Mouse (Mus musculus): ENCODE data around the gene Trp53bp2.

Trp53bp2 gene

DNA sequence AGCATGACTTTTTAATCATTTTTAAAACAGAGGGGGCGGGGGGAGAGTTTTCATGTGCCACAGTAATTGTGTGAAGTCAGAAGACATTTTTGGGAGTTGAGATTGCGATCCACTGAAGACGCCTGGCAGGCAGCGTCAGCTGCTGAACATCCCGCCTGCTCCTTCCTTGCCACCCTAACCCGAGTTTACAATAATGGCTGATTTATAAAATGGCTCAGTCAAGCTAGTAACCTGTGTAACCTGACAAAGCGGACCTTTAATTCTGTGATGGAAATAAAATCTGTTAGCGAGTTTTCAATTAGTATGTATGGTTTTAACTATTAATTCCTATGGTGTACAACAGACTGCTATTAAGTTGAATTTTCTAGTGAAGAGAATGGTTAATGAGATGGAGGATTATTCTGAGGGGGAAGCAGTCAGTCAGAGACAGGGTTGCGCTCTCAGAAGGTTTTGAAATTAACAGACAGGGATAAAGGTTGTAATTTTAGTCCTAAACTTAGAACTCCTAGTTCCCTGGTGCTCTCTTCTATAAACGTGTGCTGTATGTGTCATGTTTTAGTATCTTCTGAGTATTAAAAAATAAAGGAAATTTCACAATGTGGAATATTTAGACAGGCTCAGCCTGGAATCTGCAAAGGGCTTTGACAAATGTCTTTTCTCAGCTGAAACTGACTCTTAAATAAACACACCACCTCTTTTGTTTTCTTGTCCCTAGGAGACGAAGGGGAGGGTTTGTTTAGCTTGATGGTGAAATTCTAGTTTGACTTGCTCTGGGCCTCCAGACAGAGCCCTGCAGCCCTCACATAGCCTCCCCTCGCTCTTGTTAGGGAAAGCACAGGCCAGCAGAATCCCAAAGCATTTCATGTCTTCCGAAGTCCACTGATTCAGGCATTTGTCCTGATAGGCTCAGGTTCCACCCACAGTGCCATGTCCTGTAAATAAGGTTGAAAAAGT, 51.6 kb downstream of the Trp53bp2 start:
- no peak for DNase-seq (ENCODE audit: low spot score)

DNA sequence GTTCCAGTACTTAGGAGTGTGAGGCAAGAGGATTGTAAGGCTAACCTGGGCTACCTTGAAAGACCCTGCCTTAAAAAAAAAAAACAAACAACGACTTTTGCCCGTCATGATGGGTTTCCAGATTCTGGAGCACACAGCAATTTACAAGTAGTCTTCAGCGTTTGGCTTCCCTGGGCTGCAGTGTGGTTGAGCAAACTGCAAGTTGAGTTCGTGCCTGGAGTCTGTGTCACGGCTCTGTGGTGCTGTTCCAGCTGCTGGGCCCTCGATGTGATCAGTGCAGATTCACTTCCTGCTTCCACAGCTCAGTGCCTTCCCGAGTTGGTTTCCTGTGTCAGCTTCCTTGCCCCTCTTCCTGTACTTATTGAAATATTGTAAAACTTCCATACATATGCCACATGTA, 52.3 kb downstream of the Trp53bp2 start:
- DNase-seq (ENCODE audit: low spot score) = no peak

DNA sequence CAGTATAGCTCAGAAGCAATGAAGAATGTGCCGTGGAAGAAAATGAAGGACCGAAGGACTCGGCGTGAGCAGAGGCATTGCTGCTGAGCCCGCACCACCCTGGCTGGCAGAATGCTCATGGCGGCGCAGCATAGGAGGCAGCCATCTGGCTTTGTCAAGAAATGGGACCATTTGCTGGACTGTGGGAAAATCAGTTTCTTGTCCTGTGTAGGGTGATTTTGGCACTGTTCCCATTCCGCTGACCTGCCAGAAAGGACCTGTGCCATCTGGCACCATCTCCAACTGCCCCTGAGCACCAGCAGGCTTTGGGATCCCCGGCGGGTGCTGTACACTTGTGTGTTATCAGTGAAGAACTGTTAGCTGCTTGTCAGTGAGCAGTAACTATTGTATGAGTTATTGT, 52.8 kb downstream of the Trp53bp2 start:
- no peak for DNase-seq (ENCODE audit: low spot score)

DNA sequence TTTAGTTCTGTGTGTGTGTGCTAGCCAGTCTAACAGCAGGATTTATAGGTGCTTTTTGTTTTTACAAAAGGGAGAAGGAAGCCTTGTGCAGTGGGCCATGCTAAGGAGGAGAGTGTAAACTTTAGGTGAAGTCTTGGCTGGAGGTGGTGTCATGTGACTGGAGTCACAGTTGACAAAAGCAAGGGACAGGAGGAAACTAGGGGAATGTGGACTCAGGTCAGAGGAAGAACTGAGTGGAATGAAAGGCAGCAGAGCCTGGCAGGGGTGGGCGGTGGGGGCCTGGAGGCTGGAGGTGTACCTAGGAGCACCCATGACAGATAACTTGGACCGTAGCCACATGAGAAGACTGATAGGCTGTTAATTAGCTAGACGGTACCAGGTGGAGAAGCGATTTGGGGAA, 56.3 kb downstream of the Trp53bp2 start:
- no peak for DNase-seq (ENCODE audit: low spot score)

DNA sequence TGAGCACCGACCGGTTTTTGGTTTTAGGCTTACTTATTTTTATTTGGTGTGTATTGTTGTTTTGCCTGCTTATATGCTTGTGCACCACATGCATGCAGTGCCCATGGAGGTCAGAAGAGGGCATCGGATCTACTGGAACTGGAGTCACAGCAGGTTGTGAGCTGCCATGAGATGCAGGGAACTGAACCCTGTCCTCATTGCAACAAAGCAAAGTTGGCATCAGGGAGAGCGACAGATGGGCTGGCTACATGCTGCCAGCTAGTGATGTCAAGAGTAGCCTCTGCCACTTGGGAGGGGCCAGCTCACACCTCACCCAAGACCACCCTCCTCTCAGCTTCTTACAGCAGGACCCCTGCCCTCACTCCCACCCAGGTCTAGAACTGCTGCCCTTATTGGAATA, 57.0 kb downstream of the Trp53bp2 start:
- no peak for DNase-seq (ENCODE audit: low spot score)

DNA sequence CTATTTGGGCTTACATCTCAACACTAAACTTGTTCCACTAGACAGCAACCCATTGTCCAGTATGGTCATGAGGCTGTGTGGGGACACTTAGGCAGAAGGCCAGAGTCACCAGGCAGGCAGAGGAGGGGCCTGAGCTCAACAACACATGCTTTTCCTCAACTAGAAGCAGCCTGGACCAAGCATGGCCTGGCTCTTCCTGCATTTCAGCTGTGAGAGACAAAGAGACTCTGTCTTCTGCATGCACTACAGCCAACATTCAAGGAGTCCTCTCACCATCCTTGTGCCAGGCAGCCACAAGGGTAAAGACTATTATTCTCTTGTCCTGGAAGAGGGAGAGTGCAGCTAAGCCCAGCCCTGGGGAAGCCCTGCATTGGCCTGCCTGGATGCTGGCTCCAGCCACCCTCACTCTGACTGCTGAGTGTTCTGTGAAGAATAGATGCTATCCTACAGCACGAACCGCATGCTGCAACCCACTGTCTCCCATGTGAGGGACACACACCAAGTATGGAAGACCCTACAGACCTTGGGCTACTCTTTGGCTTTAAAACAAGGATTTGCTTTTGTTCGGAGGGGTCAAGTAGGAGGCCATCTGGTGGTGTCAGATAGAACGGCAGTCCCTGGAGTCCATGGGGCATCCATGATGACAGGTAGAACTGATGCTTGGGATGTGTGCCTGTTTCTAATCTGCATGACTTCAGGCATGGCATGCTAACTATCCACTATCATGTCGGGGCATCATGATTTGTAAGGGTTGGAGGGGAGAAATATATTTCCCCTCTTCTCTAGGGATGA, 66.2 kb downstream of the Trp53bp2 start:
- no peak for DNase-seq (ENCODE audit: low spot score)

DNA sequence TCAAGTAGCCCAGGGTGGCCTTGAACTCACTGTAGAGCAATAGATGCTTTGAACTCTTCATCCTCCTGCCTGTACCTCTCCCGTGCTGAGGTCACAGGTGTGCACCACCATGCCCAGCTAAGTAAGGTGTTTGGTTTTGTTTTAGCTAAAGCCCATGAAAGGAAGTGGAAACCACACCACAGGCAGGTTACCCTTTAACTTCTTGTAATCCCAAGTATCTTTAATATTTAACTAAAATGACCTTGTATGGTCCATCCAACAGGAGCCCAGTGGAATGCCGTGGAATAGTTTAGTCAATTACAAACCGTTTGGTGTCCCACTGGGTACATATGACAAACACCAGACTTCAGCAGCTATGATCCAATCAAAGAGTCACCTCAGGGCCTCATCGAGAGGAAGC, 70.0 kb downstream of the Trp53bp2 start:
- DNase-seq (ENCODE audit: low spot score) = no peak

DNA sequence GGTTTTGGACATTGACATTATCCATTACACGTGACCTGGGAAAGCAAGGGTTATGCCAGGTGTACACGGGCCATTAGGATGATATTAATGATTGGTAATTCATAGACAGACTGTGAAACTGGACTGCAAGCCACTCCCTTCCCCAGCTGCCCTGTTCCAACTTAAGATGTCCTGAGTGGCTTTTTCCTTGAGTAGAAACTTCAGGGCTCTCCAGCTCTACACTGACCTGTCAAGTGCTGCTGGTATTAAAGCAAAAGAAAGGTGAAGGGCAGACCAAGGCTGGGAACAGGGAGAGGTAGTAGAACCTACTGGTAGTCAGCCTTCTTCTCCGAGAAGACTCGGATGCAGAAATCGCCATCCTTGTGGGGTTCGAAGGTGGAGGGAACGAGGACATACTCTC, 72.2 kb downstream of the Trp53bp2 start:
- no peak for DNase-seq (ENCODE audit: low spot score)

DNA sequence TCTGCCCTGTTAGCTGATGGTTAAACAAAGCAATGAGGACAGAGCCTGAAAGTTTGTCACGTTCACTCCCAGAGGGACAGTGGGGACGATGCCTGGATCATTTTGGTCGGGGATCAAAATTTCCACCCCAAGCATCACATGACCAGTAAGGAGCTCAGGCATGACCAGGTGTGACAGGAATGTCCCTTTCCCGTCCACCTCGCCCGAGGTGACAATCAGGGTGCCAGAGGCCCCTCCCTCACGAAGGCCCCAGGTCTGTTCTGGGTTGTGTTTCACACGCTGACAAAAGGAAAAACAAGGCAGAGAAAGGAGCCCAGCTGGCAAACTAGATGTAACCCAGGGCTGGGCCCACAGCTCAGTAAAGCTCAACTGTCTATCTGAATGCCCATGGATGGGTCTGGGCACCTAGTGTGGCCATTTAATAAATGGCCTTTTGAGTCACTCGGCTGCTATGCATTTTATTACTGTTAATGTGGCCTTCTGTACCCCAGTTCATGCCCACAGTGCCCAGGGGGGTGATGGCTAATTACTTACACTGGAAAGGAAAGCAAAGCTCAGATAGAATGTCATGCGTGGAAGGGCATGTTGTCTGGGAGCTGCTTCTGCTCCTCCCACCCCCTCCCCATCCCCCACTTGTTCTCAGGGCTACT, 72.8 kb downstream of the Trp53bp2 start:
- DNase-seq (ENCODE audit: low spot score) = no peak

DNA sequence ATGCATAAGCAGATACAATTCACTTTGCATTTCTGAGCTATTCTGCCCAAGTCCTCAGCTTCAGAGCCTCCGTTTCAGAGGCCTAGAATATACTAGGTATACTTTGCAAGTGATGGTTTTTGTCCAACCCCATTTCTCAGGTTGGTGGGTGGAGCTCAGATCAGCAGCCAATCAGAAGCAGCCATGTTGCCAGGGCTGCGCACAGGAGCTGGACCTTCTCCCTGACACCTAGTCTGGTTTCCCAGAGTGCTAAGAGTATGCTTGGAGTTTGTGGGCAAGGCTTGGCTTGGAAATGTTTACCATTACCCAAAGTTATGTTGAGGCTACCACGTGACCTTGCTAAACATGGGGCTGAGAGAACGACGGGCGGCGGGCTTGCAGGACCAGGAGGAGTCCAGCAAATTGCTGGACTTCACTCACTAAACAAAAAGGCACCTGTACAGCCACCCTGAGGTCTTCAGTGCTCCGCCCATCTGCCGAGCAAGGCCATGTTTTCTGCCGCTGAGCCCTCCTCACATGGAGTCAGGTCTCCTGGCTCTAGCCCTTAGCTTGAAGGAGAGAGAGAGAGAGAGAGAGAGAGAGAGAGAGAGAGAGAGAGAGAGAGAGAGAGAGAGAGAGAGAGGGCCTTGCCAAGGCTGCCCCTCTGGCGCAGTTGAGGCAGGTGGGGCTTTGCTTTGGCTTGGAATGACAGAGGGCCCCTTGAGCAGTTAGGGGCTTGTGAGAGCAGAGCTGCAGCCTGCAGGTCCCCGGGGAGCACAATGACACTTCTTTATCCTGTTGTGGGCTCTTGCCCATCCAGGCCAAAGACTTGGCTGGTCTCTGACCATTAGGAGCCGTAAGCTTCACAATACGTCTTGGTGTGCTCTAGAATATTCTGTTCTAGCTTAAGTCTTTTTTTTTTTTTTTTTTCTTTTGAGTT, 74.3 kb downstream of the Trp53bp2 start:
- no peak for DNase-seq (ENCODE audit: low spot score)

DNA sequence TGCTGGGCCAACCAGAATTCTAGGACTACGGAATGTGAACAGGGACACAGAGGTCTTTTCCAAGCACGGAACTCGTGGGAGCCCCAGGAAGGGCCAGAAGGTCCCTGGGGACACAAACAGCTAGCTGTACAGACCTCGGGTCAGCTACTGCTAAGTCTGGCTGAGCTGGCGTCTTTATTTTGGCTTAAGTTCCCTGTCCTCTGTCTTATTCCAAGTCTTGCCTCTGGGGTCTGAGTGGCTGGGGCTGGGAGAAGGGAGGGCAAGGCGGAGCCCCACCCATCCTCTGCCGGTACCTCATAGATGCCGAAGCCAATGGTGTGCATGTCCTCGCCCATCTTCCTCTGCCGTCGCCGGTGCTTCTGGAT, 74.9 kb downstream of the Trp53bp2 start:
- DNase-seq (ENCODE audit: low spot score) = no peak

DNA sequence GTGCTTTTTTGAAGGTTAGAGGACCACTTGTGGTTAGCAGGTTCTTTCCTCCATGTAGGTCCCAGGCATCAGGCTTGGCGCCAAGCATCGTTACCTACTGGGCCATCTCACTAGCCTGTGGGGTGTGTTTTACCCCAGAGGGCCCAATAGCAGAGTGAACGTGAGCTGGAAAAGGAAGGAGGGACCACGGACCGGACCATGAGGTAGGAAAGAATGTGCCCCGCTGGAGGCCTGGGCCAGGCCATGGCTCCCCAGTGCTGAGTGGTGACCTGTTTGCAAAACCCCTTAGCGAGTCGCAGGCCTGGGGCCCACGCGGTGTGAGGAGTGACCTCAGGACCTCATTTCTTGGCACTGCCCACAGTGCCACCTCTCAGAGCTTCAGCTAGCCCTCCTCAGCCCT, 79.5 kb downstream of the Trp53bp2 start:
- DNase-seq (ENCODE audit: low spot score) = no peak

DNA sequence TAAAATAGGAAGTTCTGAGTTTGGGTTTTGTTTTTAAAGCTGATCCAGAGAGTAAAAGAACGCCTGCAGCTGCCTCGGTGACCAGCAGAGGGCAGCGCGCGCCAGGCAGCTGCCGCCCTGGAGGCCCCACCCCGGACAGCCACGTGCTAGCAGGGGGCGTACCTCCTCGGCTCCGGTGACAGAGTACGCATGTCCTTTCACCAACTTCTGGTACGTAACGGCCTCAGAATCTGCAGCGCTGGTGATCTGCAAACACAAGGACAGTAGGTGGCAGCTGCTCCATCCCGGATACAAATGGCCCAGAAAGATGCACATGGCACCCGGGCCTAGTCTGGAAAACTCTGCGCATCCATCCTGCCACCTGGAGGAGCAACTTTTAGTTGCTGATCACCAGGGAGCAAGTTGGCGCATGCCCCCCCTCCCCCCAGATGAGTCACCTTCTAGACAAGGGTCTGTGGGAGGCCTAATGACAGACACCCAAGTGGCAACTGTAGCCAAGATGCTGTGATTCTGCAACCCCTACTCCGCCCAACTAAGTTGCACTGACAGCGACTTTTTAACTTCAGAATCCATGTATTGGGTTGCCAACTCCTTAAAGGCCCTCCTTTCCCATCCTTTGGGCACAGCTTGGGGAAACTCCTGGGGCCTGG, 81.0 kb downstream of the Trp53bp2 start:
- peak; percentile 69 for DNase-seq (ENCODE audit: low spot score)

DNA sequence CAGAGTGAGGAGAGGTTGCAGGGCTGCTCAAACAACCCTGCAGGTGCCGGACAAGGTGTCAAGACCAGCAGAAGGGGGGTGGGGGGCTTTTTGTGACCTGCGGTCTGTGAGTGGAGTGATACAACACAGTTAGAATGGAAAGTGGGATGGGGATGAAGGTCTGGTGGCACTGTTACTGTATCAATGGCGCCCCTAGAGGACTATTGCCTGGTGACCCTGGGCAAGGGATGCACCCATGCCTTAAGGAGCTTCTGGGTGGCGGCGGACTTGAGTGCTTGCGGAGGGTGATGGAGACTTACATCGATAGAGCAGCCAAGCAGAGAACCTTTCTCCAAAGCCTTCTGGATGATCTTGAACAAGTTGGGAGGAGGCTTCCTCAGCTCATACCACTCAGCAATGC, 81.6 kb downstream of the Trp53bp2 start:
- DNase-seq (ENCODE audit: low spot score) = no peak

DNA sequence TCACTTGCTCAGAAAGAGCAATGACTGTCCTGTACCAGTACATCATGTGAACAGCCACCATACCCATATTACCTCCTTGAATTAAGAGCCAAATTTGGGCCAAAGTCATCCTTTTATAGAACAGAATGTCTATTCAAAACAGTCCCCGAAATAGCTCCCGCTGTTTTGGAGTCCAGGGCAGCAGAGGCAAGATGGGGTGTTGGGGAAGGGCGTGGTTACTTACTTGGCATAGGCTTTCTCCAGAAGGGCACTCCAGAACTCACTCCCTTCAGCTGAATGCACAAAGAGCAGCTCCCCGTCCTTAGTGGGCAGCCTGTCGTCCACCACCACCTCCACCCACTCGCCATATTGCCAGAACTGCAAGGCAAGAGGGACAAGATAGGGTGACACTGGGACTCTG, 82.9 kb downstream of the Trp53bp2 start:
- no peak for DNase-seq (ENCODE audit: low spot score)

DNA sequence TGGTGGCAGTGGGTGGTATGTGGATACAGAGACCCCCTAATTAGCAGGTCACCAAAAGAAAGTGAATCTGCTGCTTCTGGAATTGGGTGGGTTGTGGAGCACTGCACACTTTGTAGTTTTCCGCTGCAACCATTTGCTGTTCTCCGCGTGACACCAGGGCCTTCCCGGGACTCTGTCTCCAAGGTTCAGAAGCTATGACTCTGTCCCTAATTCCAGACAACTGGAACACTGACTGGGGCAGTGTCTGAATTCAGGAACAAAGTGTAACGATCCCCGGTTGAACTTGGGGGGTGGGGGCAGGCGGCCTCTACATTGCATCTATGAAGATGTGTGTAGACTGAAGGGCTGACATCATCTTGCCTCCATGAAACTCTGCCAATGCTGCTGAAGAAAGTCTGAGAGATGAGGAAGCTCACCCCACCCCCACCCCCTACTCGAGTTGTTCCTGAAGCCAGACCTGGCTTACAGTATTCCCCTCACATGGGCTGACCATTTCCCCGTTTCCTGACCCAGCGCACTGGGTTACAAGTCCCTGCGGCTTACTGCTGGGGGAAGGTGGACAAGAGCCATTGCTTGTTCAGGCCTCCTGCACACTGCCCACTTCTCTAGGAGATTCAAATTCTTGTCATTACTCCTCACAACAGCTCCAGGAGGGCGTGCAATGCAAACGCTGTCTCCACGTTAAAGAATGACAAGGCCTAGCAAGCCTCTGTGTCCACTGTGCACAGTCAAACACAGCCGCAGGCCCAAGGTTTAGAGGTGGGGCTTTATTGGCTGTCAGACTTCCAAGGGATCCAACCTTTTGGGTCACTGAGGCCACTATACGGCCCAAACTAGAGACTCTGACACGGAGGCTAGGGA, 85.5 kb downstream of the Trp53bp2 start:
- DNase-seq (ENCODE audit: low spot score) = no peak

DNA sequence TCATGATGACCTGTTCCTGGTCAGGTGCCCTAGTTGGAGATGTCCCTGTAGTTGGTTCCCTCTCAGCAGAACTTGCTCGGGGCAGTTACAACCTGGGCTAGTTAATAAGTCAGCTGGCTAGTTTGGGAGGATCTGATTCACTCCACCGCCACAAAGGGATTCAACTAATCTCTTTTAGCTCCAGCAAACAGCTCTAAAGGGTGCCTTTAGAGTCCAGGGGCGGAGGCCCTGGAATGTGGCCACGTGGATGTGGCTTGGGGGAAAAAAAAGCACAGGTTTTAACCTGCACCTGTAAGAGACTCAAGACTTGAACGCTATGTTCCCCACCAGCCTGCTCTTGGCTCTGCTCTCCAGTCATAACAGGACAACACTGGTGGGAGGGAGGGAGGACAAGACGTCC, 87.7 kb downstream of the Trp53bp2 start:
- no peak for DNase-seq (ENCODE audit: low spot score)

DNA sequence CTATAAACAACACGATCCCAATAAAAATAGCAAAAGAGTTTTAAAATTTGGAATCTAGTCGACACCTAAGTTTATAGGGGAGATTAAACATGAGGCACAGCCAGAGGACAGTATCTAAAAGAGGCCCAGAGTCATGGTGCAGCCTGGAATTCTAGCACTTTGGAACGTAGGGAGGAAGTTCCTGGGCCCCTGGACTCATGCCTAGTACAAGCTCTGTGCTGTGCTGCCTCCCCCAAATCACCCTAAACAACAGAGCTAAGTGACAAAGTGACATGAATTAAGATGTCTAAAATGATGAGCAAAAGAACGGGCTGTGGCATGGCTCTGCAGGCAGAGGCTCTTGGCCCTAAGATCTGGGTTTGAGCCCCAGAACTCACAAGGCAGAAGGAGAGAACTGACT, 88.8 kb downstream of the Trp53bp2 start:
- no peak for DNase-seq (ENCODE audit: low spot score)

DNA sequence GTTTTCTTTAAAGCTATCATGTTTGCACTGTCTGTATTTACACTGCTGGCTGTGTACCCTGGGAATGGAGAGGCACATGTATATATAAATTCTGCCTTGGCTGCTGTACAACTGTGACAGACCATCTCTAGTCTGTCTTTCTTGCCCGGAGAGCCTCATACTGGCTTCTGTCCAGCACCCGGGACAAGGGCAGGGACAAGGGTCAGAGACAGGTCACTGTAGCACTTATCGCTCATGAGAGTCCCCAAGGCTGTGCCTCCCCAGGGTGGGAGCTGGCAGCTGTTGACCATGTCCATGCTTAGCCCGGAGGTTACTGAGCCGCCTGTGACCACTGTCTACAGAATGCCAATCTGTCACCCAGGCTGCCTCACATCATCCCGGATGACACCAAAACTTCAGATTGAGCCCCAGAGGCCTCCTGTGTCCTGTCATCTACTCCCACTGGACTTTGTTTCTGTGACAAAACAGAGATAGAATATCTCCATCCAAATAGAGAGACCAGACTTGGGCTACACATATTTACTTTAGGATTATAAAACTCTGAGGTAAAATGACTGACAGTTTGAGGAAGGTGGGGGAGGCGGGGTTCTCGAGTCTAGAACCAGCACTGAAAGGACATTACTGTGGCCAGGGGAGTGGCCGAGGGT, 90.6 kb downstream of the Trp53bp2 start:
- DNase-seq (ENCODE audit: low spot score) = no peak

DNA sequence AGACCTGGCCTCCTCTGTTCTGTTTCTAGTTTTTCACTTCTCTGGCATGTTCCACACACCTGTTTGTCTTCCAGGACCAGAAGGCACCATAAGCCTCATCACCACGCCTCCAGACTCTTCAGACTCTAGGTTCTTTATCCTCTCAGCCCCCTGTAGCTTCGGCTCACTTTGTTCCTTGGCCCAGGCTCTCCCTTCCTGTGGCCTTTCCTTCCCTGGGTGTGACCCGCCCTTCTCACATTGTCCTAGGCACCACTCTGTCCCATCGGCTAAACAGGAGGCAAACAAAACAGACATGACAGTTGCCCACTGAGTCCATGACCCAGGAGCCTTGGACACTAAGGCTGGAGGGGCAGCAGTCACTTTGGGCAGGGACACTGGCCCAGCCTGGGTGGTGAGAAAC, 91.3 kb downstream of the Trp53bp2 start:
- DNase-seq (ENCODE audit: low spot score) = no peak
